Mouse (Mus musculus) brown adipose tissue, adult 24 weeks (tissue): Measurements from ENCODE around the gene B3gnt4. TPM values are rescaled to one million over a fixed set of nuclear protein-coding genes. Genes with fewer than 3 reads are reported as not detected.

Experiments used
- H3K27ac ChIP-seq: fragments of 200-500 bp; replicated peaks from 2 replicates; pipeline ENCODE4 v1.5.1; 2012; ENCODE audit warnings: low read depth, mild to moderate bottlenecking, low read length
- H3K4me1 ChIP-seq: fragments of 200-500 bp; 2 replicates; pipeline ENCODE4 v1.6.1; 2012; ENCODE audit warnings: low read length, mixed read lengths; ENCODE audit not compliant: control insufficient read depth, insufficient read depth, insufficient read length
- H3K4me3 ChIP-seq: fragments of 200-500 bp; 2 replicates; pipeline ENCODE4 v1.5.1; 2012; ENCODE audit warnings: low read depth, mild to moderate bottlenecking, low read length, moderate library complexity; ENCODE audit not compliant: insufficient read depth
- polyA plus RNA-seq: library from polyadenylated mRNA; stranded (reverse); fragments of >200 nt; gene quantifications from 2 replicates; pipeline ENCODE4 v1.2.4, GENCODE M21; 2012; ENCODE audit not compliant: missing spikeins, insufficient read depth, insufficient read length

The B3gnt4 gene
- polyA plus RNA-seq, 1 experiment, result not detected

DNA sequence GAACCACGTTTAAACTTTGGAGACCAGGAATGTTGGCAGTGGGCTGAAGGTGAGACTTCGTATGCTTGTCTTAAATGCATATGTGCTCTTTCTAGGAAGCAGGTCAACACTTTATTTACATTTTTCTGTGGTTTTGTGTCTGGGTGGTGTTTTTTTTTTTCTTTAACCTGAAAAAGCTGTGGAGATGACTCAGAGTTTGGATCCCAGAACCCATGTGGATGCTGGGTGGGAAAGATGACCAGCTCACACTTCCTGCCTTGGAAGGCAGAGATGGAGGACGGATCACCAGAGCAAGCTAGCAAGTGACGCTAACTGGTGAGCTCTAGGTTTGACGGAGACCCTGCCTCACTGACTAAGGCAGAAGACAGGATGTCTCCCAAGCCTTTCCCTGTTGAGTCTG is 4.6 kb downstream of the B3gnt4 start:
- no peak overlapping the region for H3K27ac ChIP-seq
- no peak overlapping the region for H3K4me3 ChIP-seq
- H3K4me1 ChIP-seq, result no peaks in the 10 kb centered on the region

DNA sequence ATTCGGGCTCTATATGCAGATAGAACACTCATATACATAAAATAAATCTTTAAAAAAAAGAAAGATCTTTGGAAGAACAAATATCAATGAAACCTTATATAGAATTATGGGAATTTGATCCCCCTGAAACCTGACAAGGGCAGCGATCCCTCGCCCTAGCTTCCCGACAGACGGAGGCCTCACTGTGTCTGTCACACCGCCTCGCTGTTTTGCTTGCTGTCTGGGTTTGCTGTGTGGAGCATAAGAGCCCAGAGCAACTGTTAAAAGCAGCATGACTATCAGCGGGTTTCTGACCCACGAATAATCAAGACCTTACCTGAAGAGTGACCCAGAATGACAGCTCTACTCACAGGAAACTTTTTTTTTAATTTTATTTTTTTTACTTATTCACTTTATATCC is 10.4 kb downstream of the B3gnt4 start:
- H3K4me3 ChIP-seq, result no peak overlapping the region
- no peaks in the 10 kb centered on the region for H3K4me1 ChIP-seq
- H3K27ac ChIP-seq, result no peak overlapping the region

- Histone ChIP-seq H3K4me1 (no peaks in the 10 kb centered on the region), H3K4me3 (no peak overlapping the region), H3K27ac (no peak overlapping the region)
Observed at GRCm38 (mm10) chr5:123521621-123522020, 11.4 kb downstream of the B3gnt4 start.

GRCm38 (mm10) chr5:123522166-123522565 is 11.9 kb downstream of the B3gnt4 start:
- H3K4me1 ChIP-seq, result no peaks in the 10 kb centered on the region
- no peak overlapping the region for H3K4me3 ChIP-seq
- H3K27ac ChIP-seq, result no peak overlapping the region

- H3K4me3 ChIP-seq, result peak within 1 kb of the TSS; percentile 84
- peak within 1 kb of the TSS; percentile 71 for H3K27ac ChIP-seq
- no peaks in the 10 kb centered on the region for H3K4me1 ChIP-seq
Observed at GRCm38 (mm10) chr5:123523692-123524392, 13.6 kb downstream of the B3gnt4 start, which contains the start of gene Diablo. Diablo (minus strand) TSS chr5:123524176.

DNA sequence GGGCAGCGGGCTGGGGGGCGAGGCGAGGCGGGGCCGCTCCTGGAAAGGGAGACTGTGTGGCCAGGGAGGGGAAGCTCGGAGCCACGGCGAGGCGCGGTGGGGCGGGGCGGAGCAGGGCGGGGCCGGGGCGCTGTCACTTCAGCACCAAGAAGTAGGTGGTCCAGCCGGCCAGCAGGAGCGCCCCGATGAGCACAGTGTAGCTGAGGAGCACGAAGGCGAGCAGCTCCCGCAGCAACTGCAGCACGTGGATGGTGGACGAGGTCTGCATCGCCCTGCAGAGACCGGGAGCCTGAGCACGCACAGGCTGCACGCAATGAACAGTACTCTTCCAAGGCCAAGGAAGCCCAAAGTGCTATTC is 14.1 kb downstream of the B3gnt4 start:
- H3K4me3 ChIP-seq, result peak overlapping the region; percentile 80
- H3K27ac ChIP-seq, result no peak overlapping the region
- H3K4me1 ChIP-seq, result no peaks in the 10 kb centered on the region

- H3K4me1 ChIP-seq, result no peaks in the 10 kb centered on the region
- H3K27ac ChIP-seq, result no peak within 1 kb of the TSS
- H3K4me3 ChIP-seq, result peak within 1 kb of the TSS; percentile 80
Observed at GRCm38 (mm10) chr5:123525281-123525680, 15.0 kb downstream of the B3gnt4 start, which contains the start of gene Gm49027. Gm49027 (minus strand) TSS chr5:123525488.

DNA sequence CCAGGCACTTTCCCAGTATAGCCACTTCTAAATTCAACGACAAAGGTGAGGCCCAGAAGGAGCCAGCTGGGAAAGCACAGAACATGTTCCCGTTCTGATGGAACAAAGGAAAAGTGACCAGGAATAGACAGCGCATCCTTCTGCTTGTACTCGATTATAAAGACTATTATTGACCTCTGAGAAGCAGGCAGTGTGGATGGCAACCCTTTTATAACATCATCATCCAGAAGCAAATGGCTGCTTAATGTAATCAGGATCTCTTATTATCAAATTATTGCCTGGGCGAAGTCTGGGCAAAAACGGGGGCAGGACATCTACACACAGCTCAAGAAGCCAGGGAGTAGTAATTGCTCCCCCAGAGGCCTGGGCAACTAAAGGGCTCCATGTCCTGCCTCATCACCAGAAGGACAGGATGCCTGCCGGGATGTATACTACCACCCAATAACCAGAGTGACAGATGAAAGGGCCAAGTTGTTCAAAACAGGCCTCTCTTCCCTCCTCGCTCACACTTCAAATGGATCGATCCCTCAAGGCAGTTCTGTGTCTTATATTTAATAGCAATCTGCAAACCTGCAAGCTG is 15.7 kb downstream of the B3gnt4 start:
- H3K4me3 ChIP-seq, result no peak overlapping the region
- no peak overlapping the region for H3K27ac ChIP-seq
- no peaks in the 10 kb centered on the region for H3K4me1 ChIP-seq

- no peak overlapping the region for H3K4me3 ChIP-seq
- no peaks in the 10 kb centered on the region for H3K4me1 ChIP-seq
- no peak overlapping the region for H3K27ac ChIP-seq
Observed at GRCm38 (mm10) chr5:123528641-123529040, 18.4 kb downstream of the B3gnt4 start.

GRCm38 (mm10) chr5:123530056-123530455 is 19.8 kb downstream of the B3gnt4 start:
- no peaks in the 10 kb centered on the region; the same call in 1 of the 2 replicates for H3K4me1 ChIP-seq
- no peak overlapping the region for H3K4me3 ChIP-seq
- H3K27ac ChIP-seq, result no peak overlapping the region

DNA sequence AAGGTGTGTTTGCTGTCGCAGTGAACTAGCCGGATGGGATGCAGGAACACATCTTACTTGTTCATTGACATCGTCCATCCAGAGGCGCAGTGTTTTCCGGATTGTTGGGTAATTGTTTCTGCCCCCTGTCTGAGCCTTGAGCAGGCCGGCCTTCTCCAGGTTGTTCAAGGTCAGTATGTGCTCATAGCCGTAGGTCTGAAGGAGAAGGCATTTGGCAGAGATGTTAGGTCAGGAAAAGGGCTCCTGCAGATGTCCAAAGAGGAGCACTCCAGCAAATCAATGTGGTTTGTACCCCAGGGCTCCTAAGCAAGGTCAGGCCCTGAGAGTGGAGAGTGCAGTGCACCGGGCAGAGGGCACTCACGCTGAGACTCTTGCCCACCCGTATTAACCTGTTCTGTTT is 23.5 kb downstream of the B3gnt4 start:
- H3K4me3 ChIP-seq, result no peak overlapping the region
- no peak overlapping the region for H3K27ac ChIP-seq
- no peaks in the 10 kb centered on the region; the same call in 1 of the 2 replicates for H3K4me1 ChIP-seq

- H3K4me1 ChIP-seq, result no peaks in the 10 kb centered on the region
- no peak overlapping the region for H3K4me3 ChIP-seq
- no peak overlapping the region for H3K27ac ChIP-seq
Observed at GRCm38 (mm10) chr5:123555693-123556092, 45.4 kb downstream of the B3gnt4 start.

GRCm38 (mm10) chr5:123556451-123556850 is 46.2 kb downstream of the B3gnt4 start:
- Histone ChIP-seq H3K4me1 (no peaks in the 10 kb centered on the region), H3K4me3 (no peak overlapping the region), H3K27ac (0 out of 2 replicates have a peak overlapping the region, but pooled peaks have one; percentile 28)

DNA sequence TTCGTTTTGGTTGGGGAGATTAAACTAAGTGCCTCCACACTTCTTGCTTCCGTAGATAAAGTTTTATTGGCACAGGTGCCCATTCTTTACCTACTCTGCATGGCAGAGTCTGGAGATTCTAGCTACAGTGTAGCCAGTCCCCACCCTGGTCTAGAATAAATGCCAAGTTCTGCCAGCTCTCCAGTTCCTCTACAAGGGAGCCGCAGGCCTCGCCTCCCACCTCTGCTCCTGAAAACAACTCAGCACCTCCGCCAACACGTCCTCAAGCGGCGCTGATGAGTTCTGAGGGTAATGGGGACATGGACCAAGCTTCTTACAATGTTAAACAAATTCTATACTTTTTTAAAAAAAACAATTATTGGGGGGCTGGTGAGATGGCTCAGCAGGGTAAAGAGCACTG is 49.3 kb downstream of the B3gnt4 start:
- no peak overlapping the region for H3K27ac ChIP-seq
- H3K4me1 ChIP-seq, result no peaks in the 10 kb centered on the region
- H3K4me3 ChIP-seq, result no peak overlapping the region

DNA sequence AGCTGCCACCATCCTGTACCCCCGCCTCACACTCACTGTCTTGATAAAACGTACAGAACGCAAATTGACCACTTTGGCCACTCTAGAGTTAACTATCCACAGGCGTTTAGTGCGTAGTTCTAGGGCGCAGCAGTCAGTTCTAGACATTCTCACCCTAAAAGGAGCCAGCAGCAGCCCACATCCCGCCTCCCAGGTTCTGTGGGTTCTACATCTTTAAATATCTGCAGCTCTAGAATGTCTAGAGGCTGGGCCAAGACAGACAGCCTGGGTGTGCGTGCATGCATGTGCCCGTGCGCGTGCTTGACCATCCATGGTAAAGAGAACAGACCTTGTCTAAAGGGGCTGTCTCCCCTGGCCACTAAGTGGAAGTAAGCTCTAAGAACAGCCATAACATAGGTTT is 50.9 kb downstream of the B3gnt4 start:
- Histone ChIP-seq H3K4me1 (no peaks in the 10 kb centered on the region), H3K27ac (no peak overlapping the region), H3K4me3 (no peak overlapping the region)
